Mouse (Mus musculus): ENCODE data around the gene Adat3. TPM values are rescaled to one million over a fixed set of nuclear protein-coding genes. Genes with fewer than 3 reads are reported as not detected.
A peak's percentile ranks its signal among the peaks of the same experiment; 100 is the strongest.

Gene Adat3
- polyA plus RNA-seq, 1 experiment = 17.0 TPM

- Histone ChIP-seq H3K4me1 (ENCODE audit: control insufficient read depth, insufficient read depth, insufficient read length) (peaks cover 53% of the 10 kb centered on the region), H3K36me3 (ENCODE audit: control insufficient read depth, insufficient read depth, low read length) (peaks cover 23% of the 10 kb centered on the region), H3K27ac (ENCODE audit: insufficient read depth, low read length) (peak overlapping the region; percentile 83), H3K4me3 (ENCODE audit: extremely low read depth, insufficient read depth, insufficient read length) (no peak overlapping the region), H3K27me3 (ENCODE audit: control insufficient read depth, insufficient read depth, low read length) (no peaks in the 10 kb centered on the region)
- 54% methylated on average over 9 of the region's 9 CpGs for WGBS
- DNase-seq (ENCODE audit: low read depth in 1 of 2, low spot score in 2 of 2) = no peak
- no peak for TF ChIP-seq POLR2A (IDR thresholded peaks at IDR 0.05; ENCODE audit: low read depth, low read length)
- no peak for TF ChIP-seq CTCF (IDR thresholded peaks at IDR 0.05; ENCODE audit: extremely low read depth, insufficient read depth, insufficient read length, insufficient replicate concordance)
Observed at GRCm38 (mm10) chr10:80610116-80610785, 7.6 kb downstream of the Adat3 start.

DNA sequence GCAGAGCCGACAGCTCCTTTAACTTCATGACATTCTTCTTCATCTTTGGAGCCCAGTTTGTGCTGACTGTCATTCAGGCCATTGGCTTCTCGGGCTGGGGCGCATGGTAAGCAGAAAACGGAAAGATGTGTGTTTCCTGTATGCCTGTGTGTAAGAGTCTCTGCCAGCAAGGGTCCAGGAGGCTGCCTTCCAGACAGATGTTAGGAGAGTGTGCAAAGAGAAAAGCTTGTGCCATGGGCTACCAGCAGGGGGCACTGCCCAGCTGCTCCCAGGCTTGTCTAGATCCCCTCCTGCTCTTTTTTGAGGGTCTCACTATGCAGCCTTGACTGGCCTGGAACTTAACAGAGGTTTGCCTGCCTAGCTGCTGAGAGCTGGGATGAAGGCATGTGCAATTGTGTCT lies 8.3 kb downstream of the Adat3 start:
- peaks cover 53% of the 10 kb centered on the region for H3K4me1 ChIP-seq (ENCODE audit: control insufficient read depth, insufficient read depth, insufficient read length)
- no peaks in the 10 kb centered on the region for H3K27me3 ChIP-seq (ENCODE audit: control insufficient read depth, insufficient read depth, low read length)
- peaks cover 28% of the 10 kb centered on the region for H3K36me3 ChIP-seq (ENCODE audit: control insufficient read depth, insufficient read depth, low read length)
- DNase-seq (ENCODE audit: low read depth in 1 of 2, low spot score in 2 of 2) = peak in 1 of 2 experiments; percentile 69
- peak overlapping the region; percentile 83 for H3K27ac ChIP-seq (ENCODE audit: insufficient read depth, low read length)
- WGBS = 23% methylated on average over 4 of the region's 4 CpGs
- no peak overlapping the region for H3K4me3 ChIP-seq (ENCODE audit: extremely low read depth, insufficient read depth, insufficient read length)
- TF ChIP-seq POLR2A (IDR thresholded peaks at IDR 0.05; ENCODE audit: low read depth, low read length) (no peak), CTCF (IDR thresholded peaks at IDR 0.05; ENCODE audit: extremely low read depth, insufficient read depth, insufficient read length, insufficient replicate concordance) (peak; percentile 73; the same call in 1 of the 2 replicates)

GRCm38 (mm10) chr10:80611905-80612304 lies 9.2 kb downstream of the Adat3 start:
- H3K4me3 ChIP-seq (ENCODE audit: extremely low read depth, insufficient read depth, insufficient read length) = no peak overlapping the region
- H3K27ac ChIP-seq (ENCODE audit: insufficient read depth, low read length) = peak overlapping the region; percentile 83
- H3K36me3 ChIP-seq (ENCODE audit: control insufficient read depth, insufficient read depth, low read length) = peaks cover 21% of the 10 kb centered on the region
- TF ChIP-seq POLR2A (IDR thresholded peaks at IDR 0.05; ENCODE audit: low read depth, low read length) (no peak), CTCF (IDR thresholded peaks at IDR 0.05; ENCODE audit: extremely low read depth, insufficient read depth, insufficient read length, insufficient replicate concordance) (no peak)
- 73% methylated on average over 3 of the region's 3 CpGs for WGBS
- H3K4me1 ChIP-seq (ENCODE audit: control insufficient read depth, insufficient read depth, insufficient read length) = peaks cover 45% of the 10 kb centered on the region
- H3K27me3 ChIP-seq (ENCODE audit: control insufficient read depth, insufficient read depth, low read length) = no peaks in the 10 kb centered on the region
- no peak for DNase-seq (ENCODE audit: low read depth in 1 of 2, low spot score in 2 of 2)

GRCm38 (mm10) chr10:80613821-80614220 lies 11.1 kb downstream of the Adat3 start:
- H3K36me3 ChIP-seq (ENCODE audit: control insufficient read depth, insufficient read depth, low read length) = peaks cover 13% of the 10 kb centered on the region; the same call in 1 of the 2 replicates
- H3K4me3 ChIP-seq (ENCODE audit: extremely low read depth, insufficient read depth, insufficient read length) = no peak overlapping the region
- no peak for DNase-seq (ENCODE audit: low read depth in 1 of 2, low spot score in 2 of 2)
- 92% methylated on average over 3 of the region's 3 CpGs for WGBS
- H3K4me1 ChIP-seq (ENCODE audit: control insufficient read depth, insufficient read depth, insufficient read length) = peaks cover 41% of the 10 kb centered on the region; the same call in 1 of the 2 replicates
- H3K27me3 ChIP-seq (ENCODE audit: control insufficient read depth, insufficient read depth, low read length) = no peaks in the 10 kb centered on the region
- H3K27ac ChIP-seq (ENCODE audit: insufficient read depth, low read length) = no peak overlapping the region
- TF ChIP-seq POLR2A (IDR thresholded peaks at IDR 0.05; ENCODE audit: low read depth, low read length) = no peak
- TF ChIP-seq CTCF (IDR thresholded peaks at IDR 0.05; ENCODE audit: extremely low read depth, insufficient read depth, insufficient read length, insufficient replicate concordance) = no peak

DNA sequence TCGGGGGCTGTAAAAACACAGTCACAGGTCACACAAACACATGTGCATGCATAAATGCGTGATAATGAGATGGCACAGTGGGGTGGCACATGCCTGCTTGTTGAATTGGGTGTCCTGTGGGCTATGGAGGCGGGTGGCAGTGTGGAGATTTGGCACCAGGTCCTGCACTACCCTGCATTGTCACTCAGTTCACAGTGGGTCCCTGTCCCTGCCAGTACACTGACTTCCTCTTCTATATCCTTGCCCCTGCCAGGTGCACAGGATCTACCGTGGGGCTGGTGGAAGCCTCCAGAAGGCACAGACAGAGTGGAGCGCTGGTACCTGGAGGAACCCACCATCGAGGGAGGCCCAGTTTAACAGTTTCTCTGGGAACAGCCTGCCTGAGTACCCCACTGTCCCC lies 11.7 kb downstream of the Adat3 start:
- 51% methylated on average over 6 of the region's 6 CpGs for WGBS
- no peak for DNase-seq (ENCODE audit: low read depth in 1 of 2, low spot score in 2 of 2)
- Histone ChIP-seq H3K4me1 (ENCODE audit: control insufficient read depth, insufficient read depth, insufficient read length) (peaks cover 37% of the 10 kb centered on the region; the same call in 1 of the 2 replicates), H3K4me3 (ENCODE audit: extremely low read depth, insufficient read depth, insufficient read length) (no peak overlapping the region), H3K36me3 (ENCODE audit: control insufficient read depth, insufficient read depth, low read length) (peaks cover 11% of the 10 kb centered on the region; the same call in 1 of the 2 replicates), H3K27me3 (ENCODE audit: control insufficient read depth, insufficient read depth, low read length) (no peaks in the 10 kb centered on the region), H3K27ac (ENCODE audit: insufficient read depth, low read length) (no peak overlapping the region)
- TF ChIP-seq CTCF (IDR thresholded peaks at IDR 0.05; ENCODE audit: extremely low read depth, insufficient read depth, insufficient read length, insufficient replicate concordance) = no peak
- no peak for TF ChIP-seq POLR2A (IDR thresholded peaks at IDR 0.05; ENCODE audit: low read depth, low read length)

- peak; percentile 66 for DNase-seq (ENCODE audit: low read depth in 1 of 2, low spot score in 2 of 2)
- Histone ChIP-seq H3K27me3 (ENCODE audit: control insufficient read depth, insufficient read depth, low read length) (no peaks in the 10 kb centered on the region), H3K27ac (ENCODE audit: insufficient read depth, low read length) (peak overlapping the region; percentile 52), H3K36me3 (ENCODE audit: control insufficient read depth, insufficient read depth, low read length) (peaks cover 11% of the 10 kb centered on the region; the same call in 1 of the 2 replicates), H3K4me3 (ENCODE audit: extremely low read depth, insufficient read depth, insufficient read length) (no peak overlapping the region), H3K4me1 (ENCODE audit: control insufficient read depth, insufficient read depth, insufficient read length) (peaks cover 11% of the 10 kb centered on the region; the same call in 1 of the 2 replicates)
- TF ChIP-seq CTCF (IDR thresholded peaks at IDR 0.05; ENCODE audit: extremely low read depth, insufficient read depth, insufficient read length, insufficient replicate concordance) (no peak), POLR2A (IDR thresholded peaks at IDR 0.05; ENCODE audit: low read depth, low read length) (no peak)
- WGBS = 9% methylated on average over 9 of the region's 9 CpGs
Observed at GRCm38 (mm10) chr10:80618181-80618580, 15.5 kb downstream of the Adat3 start.

Data from spleen, adult 2 months (tissue).